Mouse (Mus musculus) erythroblast, embryonic 14.5 days (primary cell): ENCODE measurements at regions not wholly inside any gene's neighbourhood (a gene's known extent, or its start where the extent isn't known, plus 50 kb on each side); places are given as distances from the start of the nearest gene placed in this dataset.

ENCODE experiments used
- H3K27me3 ChIP-seq: 2 replicates; pipeline ENCODE4 v1.6.1; 2012; ENCODE audit warnings: inconsistent platforms; ENCODE audit not compliant: control insufficient read depth
- H3K36me3 ChIP-seq: 2 replicates; pipeline ENCODE4 v1.6.1; 2012; ENCODE audit warnings: mild to moderate bottlenecking, inconsistent platforms; ENCODE audit not compliant: control insufficient read depth
- H3K4me1 ChIP-seq: 2 replicates; pipeline ENCODE4 v1.6.1; 2012; ENCODE audit warnings: inconsistent platforms; ENCODE audit not compliant: control insufficient read depth
- H3K4me3 ChIP-seq: replicated peaks from 2 replicates; pipeline ENCODE3; 2012; ENCODE audit warnings: moderate library complexity, mild to moderate bottlenecking, inconsistent platforms
- H3K9me3 ChIP-seq: 2 replicates; pipeline ENCODE4 v1.6.1; 2012; ENCODE audit warnings: low read length, inconsistent platforms, mixed read lengths; ENCODE audit not compliant: control insufficient read depth
- GATA1 ChIP-seq: IDR thresholded peaks from 2 replicates; pipeline ENCODE4 v1.6.1; 2012; ENCODE audit warnings: low read length, inconsistent platforms, mixed read lengths
- TAL1 ChIP-seq: IDR thresholded peaks from 3 replicates; pipeline ENCODE4 v1.6.1; 2012; ENCODE audit warnings: low read length, inconsistent platforms, mixed read lengths

DNA sequence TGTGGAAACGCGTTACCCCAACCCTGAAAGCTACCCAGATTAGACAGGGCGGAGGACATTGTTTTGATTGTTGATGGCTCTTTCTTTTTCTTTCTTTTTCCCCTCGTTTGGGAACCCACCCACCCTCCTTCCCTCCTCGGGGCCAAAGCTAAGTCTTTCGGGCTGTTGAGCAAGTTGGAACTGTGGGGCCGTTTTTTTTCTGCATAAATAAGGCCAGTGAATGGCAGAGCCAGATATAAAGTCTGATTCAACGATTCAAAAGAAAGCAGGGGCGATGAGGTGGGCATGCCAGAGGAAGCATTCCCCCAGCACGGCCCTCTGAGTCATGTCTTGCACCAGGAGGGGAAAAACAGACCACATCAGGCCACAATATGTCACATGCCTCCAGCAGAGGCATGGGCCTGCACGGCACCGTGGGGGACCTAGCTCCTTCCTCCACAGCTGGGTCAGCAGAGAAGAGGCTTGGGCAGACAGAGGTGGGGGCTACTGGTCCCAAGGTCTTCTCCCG lies 80.2 kb upstream of the Zmiz1 start:
- Histone ChIP-seq H3K36me3 (no peaks in the 10 kb centered on the region), H3K9me3 (no peaks in the 10 kb centered on the region), H3K4me1 (peaks cover 3% of the 10 kb centered on the region), H3K27me3 (peaks cover 53% of the 10 kb centered on the region), H3K4me3 (no peak overlapping the region)
- no peak for TF ChIP-seq TAL1
- TF ChIP-seq GATA1, result no peak

GRCm38 (mm10) chr14:25383169-25383824 lies 75.7 kb upstream of the Zmiz1 start:
- no peaks in the 10 kb centered on the region for H3K9me3 ChIP-seq
- peaks cover 32% of the 10 kb centered on the region for H3K27me3 ChIP-seq
- H3K36me3 ChIP-seq, result no peaks in the 10 kb centered on the region
- no peak overlapping the region for H3K4me3 ChIP-seq
- TF ChIP-seq GATA1 (no peak), TAL1 (no peak)
- peaks cover 2% of the 10 kb centered on the region for H3K4me1 ChIP-seq

DNA sequence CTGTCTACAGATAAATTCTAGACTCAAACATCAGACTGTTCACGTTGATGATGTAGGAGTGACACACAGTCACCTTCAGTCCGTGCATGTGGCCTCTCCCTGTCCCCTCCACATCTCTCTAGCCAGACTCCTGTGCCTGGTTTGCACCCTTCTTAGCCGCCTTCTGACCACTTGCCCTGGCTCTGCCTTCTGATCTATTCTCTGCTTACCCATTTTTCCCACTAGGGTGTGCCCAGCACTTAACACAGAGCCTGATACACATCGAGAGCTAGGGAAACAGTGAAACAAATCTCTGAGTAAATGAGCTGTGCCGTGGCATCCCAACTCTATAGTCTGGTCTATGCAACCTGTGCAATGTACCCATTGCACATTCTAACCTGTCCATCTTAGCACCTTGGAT lies 73.3 kb upstream of the Zmiz1 start:
- no peaks in the 10 kb centered on the region for H3K36me3 ChIP-seq
- no peaks in the 10 kb centered on the region for H3K4me1 ChIP-seq
- no peak overlapping the region for H3K4me3 ChIP-seq
- TF ChIP-seq GATA1 (no peak), TAL1 (no peak)
- peaks cover 14% of the 10 kb centered on the region for H3K27me3 ChIP-seq
- H3K9me3 ChIP-seq, result no peaks in the 10 kb centered on the region

DNA sequence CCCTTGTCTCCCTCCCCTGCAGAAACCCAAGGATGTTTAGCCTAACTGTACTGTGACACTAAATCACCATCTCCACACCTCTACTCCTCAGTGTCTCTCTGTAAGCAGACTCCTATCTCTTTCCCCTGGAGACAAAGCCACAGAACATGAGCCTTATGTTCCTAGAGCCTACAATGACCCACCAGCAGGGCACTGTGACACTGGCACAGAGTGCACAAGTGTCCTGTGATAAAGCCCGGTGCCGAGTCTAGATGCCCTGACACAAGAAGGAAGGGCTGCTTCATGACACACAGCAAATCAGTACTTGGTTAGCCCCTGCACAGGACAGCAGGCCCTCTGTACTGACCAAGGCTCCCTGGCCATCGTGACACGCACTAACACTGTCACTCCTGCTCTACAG lies 71.2 kb upstream of the Zmiz1 start:
- Histone ChIP-seq H3K9me3 (no peaks in the 10 kb centered on the region), H3K4me1 (peaks cover 9% of the 10 kb centered on the region), H3K27me3 (peaks cover 14% of the 10 kb centered on the region), H3K36me3 (no peaks in the 10 kb centered on the region), H3K4me3 (no peak overlapping the region)
- TF ChIP-seq GATA1 (no peak), TAL1 (no peak)

DNA sequence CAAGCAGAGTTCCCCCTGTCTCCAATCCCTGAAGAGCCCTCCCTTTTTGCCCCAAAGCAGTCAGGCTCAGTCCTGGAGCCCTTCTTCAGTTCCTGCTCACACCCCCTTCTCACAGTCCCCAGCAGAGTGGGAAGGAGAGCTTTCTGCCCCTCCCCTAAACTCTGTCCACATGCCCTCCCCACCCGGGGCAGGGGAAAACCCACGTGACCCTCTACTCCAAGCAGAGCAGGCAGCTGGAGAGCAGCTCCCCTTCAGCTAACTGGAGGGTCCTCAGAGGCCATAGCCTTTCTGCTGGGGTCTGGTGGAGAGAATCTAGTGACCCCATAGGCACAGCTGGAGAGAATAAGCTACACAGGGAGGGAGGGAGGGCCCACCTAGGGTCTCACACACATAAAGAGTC lies 69.7 kb upstream of the Zmiz1 start:
- H3K9me3 ChIP-seq, result no peaks in the 10 kb centered on the region
- H3K4me1 ChIP-seq, result peaks cover 17% of the 10 kb centered on the region
- peaks cover 14% of the 10 kb centered on the region for H3K27me3 ChIP-seq
- no peaks in the 10 kb centered on the region for H3K36me3 ChIP-seq
- no peak overlapping the region for H3K4me3 ChIP-seq
- TF ChIP-seq TAL1 (no peak), GATA1 (no peak)

DNA sequence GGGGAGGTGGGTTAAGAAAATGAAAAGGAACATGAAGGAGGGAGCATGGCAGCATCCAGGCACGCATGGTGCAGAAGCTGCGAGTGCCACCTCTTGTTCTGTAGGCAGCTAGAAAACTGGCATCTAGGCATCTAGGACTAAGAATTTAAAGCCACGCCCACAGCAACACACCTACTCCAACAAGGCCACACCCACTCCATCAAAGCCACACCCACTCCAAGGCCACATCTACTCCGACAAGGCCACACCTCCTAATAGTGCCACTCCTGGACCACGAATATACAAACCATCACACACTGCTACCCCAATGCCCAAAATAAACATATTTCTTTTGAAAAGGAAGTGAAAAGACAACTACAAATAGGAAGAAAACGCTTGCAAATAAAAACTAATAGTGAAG lies 66.6 kb upstream of the Zmiz1 start:
- TF ChIP-seq TAL1 (no peak), GATA1 (no peak)
- Histone ChIP-seq H3K4me1 (peaks cover 42% of the 10 kb centered on the region), H3K27me3 (peaks cover 11% of the 10 kb centered on the region), H3K36me3 (no peaks in the 10 kb centered on the region), H3K4me3 (no peak overlapping the region), H3K9me3 (no peaks in the 10 kb centered on the region)

DNA sequence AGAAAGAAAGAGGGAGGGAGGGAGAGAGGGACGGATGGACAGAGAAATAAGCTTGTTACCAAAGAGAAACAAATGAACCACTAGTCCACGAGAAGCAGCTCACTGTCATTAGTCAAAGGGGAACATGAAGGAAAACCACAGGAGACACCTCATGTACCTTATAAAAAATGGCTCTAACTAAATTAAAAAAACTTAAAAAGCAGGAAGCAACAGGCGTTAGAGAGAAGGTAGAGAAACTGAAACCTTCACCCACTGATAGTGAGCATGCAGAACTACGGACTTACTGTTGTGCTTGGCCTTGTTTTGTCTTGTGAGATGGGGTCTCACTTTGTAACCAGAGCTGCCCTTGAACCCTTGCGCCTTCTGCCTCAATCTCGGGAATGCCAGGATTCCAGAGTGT lies 66.0 kb upstream of the Zmiz1 start:
- Histone ChIP-seq H3K27me3 (peaks cover 10% of the 10 kb centered on the region), H3K36me3 (no peaks in the 10 kb centered on the region), H3K9me3 (no peaks in the 10 kb centered on the region), H3K4me1 (peaks cover 48% of the 10 kb centered on the region), H3K4me3 (no peak overlapping the region)
- TF ChIP-seq TAL1 (no peak), GATA1 (no peak)

GRCm38 (mm10) chr14:25394931-25395330 lies 64.1 kb upstream of the Zmiz1 start:
- H3K4me3 ChIP-seq, result no peak overlapping the region
- H3K36me3 ChIP-seq, result no peaks in the 10 kb centered on the region
- H3K9me3 ChIP-seq, result no peaks in the 10 kb centered on the region
- peaks cover 68% of the 10 kb centered on the region for H3K4me1 ChIP-seq
- TF ChIP-seq GATA1 (no peak), TAL1 (no peak)
- peaks cover 3% of the 10 kb centered on the region; the same call in 1 of the 2 replicates for H3K27me3 ChIP-seq

GRCm38 (mm10) chr14:25396990-25397531 lies 61.9 kb upstream of the Zmiz1 start:
- Histone ChIP-seq H3K9me3 (no peaks in the 10 kb centered on the region), H3K36me3 (no peaks in the 10 kb centered on the region), H3K27me3 (no peaks in the 10 kb centered on the region), H3K4me3 (peak overlapping the region; percentile 54), H3K4me1 (peaks cover 87% of the 10 kb centered on the region)
- no peak for TF ChIP-seq TAL1
- no peak for TF ChIP-seq GATA1

DNA sequence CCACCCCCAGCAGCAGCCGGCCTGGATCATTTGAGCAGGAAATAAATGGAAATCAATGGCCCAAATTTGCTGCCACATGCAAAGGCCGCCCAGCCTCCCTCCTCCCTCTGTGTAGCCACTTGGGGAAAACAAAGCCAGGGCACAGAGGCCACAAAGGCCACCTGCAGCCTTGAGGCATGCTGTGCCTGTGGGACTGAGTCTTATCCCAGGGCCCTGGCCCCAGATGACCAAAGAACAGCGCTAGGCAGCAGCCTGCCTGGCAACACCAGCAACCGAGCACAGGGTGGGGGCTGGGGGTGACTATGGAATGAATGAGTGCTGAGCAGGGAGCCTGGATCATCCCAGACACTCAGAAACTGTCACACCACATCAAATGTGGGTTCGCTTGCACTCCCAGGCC lies 61.2 kb upstream of the Zmiz1 start:
- no peak overlapping the region for H3K4me3 ChIP-seq

More for the DNA sequence above, 61.2 kb upstream of the Zmiz1 start:
- no peak for TF ChIP-seq TAL1
- no peak for TF ChIP-seq GATA1
- peaks cover 87% of the 10 kb centered on the region for H3K4me1 ChIP-seq
- no peaks in the 10 kb centered on the region for H3K27me3 ChIP-seq
- no peaks in the 10 kb centered on the region for H3K9me3 ChIP-seq
- no peaks in the 10 kb centered on the region for H3K36me3 ChIP-seq
